Mouse (Mus musculus): ENCODE measurements around the gene Eipr1. TPM values are rescaled to one million over a fixed set of nuclear protein-coding genes. Genes with fewer than 3 reads are reported as not detected.
"Not testable (repeated sequence)": the region's sequence is repeated elsewhere in the genome, so short reads cannot be mapped to it uniquely, and the experiment has no call there.

Eipr1 gene
- polyA plus RNA-seq, 1 experiment from 2014 or later: 70.9 TPM

GRCm38 (mm10) chr12:28903082-28903481 is 151.5 kb downstream of the Eipr1 start:
- no peak overlapping the region for H3K4me2 ChIP-seq
- peaks cover 18% of the 10 kb centered on the region for H3K4me1 ChIP-seq (replicated peaks)
- no peaks in the 10 kb centered on the region for H3K9me3 ChIP-seq
- 66% methylated on average over 4 of the region's 4 CpGs for WGBS
- H3K27me3 ChIP-seq: no peaks in the 10 kb centered on the region
- H3K4me3 ChIP-seq: no peak overlapping the region
- no peak overlapping the region for H3K9ac ChIP-seq
- ATAC-seq (ENCODE audit: low FRiP score, low read depth): no peak
- H3K36me3 ChIP-seq: no peaks in the 10 kb centered on the region
- peak overlapping the region; percentile 50; the same call in 1 of the 2 replicates for H3K27ac ChIP-seq (replicated peaks)

GRCm38 (mm10) chr12:28905486-28905885 is 153.9 kb downstream of the Eipr1 start:
- Histone ChIP-seq H3K9me3 (no peaks in the 10 kb centered on the region), H3K9ac (no peak overlapping the region), H3K27me3 (no peaks in the 10 kb centered on the region), H3K4me2 (no peak overlapping the region), H3K4me3 (no peak overlapping the region), H3K36me3 (no peaks in the 10 kb centered on the region), H3K27ac (replicated peaks) (no peak overlapping the region), H3K4me1 (replicated peaks) (peaks cover 29% of the 10 kb centered on the region)
- ATAC-seq (ENCODE audit: low FRiP score, low read depth): no peak
- WGBS: 88% methylated on average over 6 of the region's 6 CpGs

- peaks cover 31% of the 10 kb centered on the region for H3K4me1 ChIP-seq (replicated peaks)
- no peak for ATAC-seq (ENCODE audit: low FRiP score, low read depth)
- 91% methylated on average over 1 of the region's 1 CpGs for WGBS
- no peaks in the 10 kb centered on the region for H3K27me3 ChIP-seq
- no peaks in the 10 kb centered on the region for H3K9me3 ChIP-seq
- no peak overlapping the region for H3K4me3 ChIP-seq
- H3K4me2 ChIP-seq: no peak overlapping the region
- H3K36me3 ChIP-seq: no peaks in the 10 kb centered on the region
- peak overlapping the region; percentile 79; the same call in 1 of the 2 replicates for H3K27ac ChIP-seq (replicated peaks)
- no peak overlapping the region for H3K9ac ChIP-seq
These were observed 154.4 kb downstream of the Eipr1 start for GRCm38 (mm10) chr12:28906016-28906415.

GRCm38 (mm10) chr12:28906809-28907297 is 155.2 kb downstream of the Eipr1 start:
- H3K9me3 ChIP-seq: no peaks in the 10 kb centered on the region
- H3K4me3 ChIP-seq: no peak overlapping the region
- 0 out of 2 replicates have a peak, but pooled peaks have one; percentile 19 for ATAC-seq (ENCODE audit: low FRiP score, low read depth)
- peaks cover 31% of the 10 kb centered on the region for H3K4me1 ChIP-seq (replicated peaks)
- H3K27ac ChIP-seq (replicated peaks): peak overlapping the region; percentile 79
- H3K36me3 ChIP-seq: no peaks in the 10 kb centered on the region
- no peak overlapping the region for H3K9ac ChIP-seq
- peak overlapping the region; percentile 23; the same call in 1 of the 2 replicates for H3K4me2 ChIP-seq
- 7% methylated on average over 7 of the region's 7 CpGs for WGBS
- H3K27me3 ChIP-seq: no peaks in the 10 kb centered on the region

GRCm38 (mm10) chr12:28907814-28908213 is 156.2 kb downstream of the Eipr1 start:
- 25% methylated on average over 9 of the region's 9 CpGs for WGBS
- ATAC-seq (ENCODE audit: low FRiP score, low read depth): no peak
- Histone ChIP-seq H3K4me1 (replicated peaks) (peaks cover 41% of the 10 kb centered on the region), H3K4me3 (no peak overlapping the region), H3K27ac (replicated peaks) (peak overlapping the region; percentile 79), H3K4me2 (no peak overlapping the region), H3K9me3 (no peaks in the 10 kb centered on the region), H3K36me3 (no peaks in the 10 kb centered on the region), H3K9ac (no peak overlapping the region), H3K27me3 (no peaks in the 10 kb centered on the region)

GRCm38 (mm10) chr12:28909851-28910250 is 158.2 kb downstream of the Eipr1 start:
- 73% methylated on average over 5 of the region's 5 CpGs for WGBS
- Histone ChIP-seq H3K9me3 (no peaks in the 10 kb centered on the region), H3K27me3 (no peaks in the 10 kb centered on the region), H3K9ac (no peak overlapping the region), H3K4me1 (replicated peaks) (peaks cover 45% of the 10 kb centered on the region), H3K4me3 (no peak overlapping the region), H3K27ac (replicated peaks) (peak overlapping the region; percentile 52; the same call in 1 of the 2 replicates), H3K36me3 (no peaks in the 10 kb centered on the region), H3K4me2 (no peak overlapping the region)
- no peak for ATAC-seq (ENCODE audit: low FRiP score, low read depth)

- Histone ChIP-seq H3K4me3 (no peak overlapping the region), H3K4me2 (no peak overlapping the region), H3K27me3 (no peaks in the 10 kb centered on the region), H3K9me3 (no peaks in the 10 kb centered on the region), H3K9ac (no peak overlapping the region), H3K36me3 (no peaks in the 10 kb centered on the region), H3K27ac (replicated peaks) (peak overlapping the region; percentile 50), H3K4me1 (replicated peaks) (peaks cover 45% of the 10 kb centered on the region)
- WGBS: 40% methylated on average over 8 of the region's 8 CpGs
- peak; percentile 54 for ATAC-seq (ENCODE audit: low FRiP score, low read depth)
These were observed 159.0 kb downstream of the Eipr1 start for GRCm38 (mm10) chr12:28910568-28910967.

GRCm38 (mm10) chr12:28912351-28912936 is 160.8 kb downstream of the Eipr1 start:
- H3K36me3 ChIP-seq: no peaks in the 10 kb centered on the region
- 52% methylated on average over 18 of the region's 18 CpGs for WGBS
- H3K9me3 ChIP-seq: no peaks in the 10 kb centered on the region
- no peak overlapping the region for H3K4me2 ChIP-seq
- no peak overlapping the region for H3K4me3 ChIP-seq
- H3K9ac ChIP-seq: no peak overlapping the region
- H3K4me1 ChIP-seq (replicated peaks): peaks cover 34% of the 10 kb centered on the region
- no peak for ATAC-seq (ENCODE audit: low FRiP score, low read depth)
- H3K27ac ChIP-seq (replicated peaks): peak overlapping the region; percentile 65
- no peaks in the 10 kb centered on the region for H3K27me3 ChIP-seq

GRCm38 (mm10) chr12:28913099-28913498 is 161.5 kb downstream of the Eipr1 start:
- Histone ChIP-seq H3K27ac (replicated peaks) (peak overlapping the region; percentile 65), H3K4me1 (replicated peaks) (peaks cover 27% of the 10 kb centered on the region), H3K9ac (no peak overlapping the region), H3K36me3 (no peaks in the 10 kb centered on the region), H3K27me3 (no peaks in the 10 kb centered on the region), H3K4me2 (no peak overlapping the region), H3K9me3 (no peaks in the 10 kb centered on the region), H3K4me3 (no peak overlapping the region)
- WGBS: 56% methylated on average over 3 of the region's 3 CpGs
- no peak for ATAC-seq (ENCODE audit: low FRiP score, low read depth)

- 100% methylated on average over 1 of the region's 1 CpGs for WGBS
- H3K4me3 ChIP-seq; H3K27me3 ChIP-seq; H3K9ac ChIP-seq; H3K9me3 ChIP-seq; H3K4me2 ChIP-seq; H3K27ac ChIP-seq (replicated peaks); ATAC-seq (ENCODE audit: low FRiP score, low read depth); H3K36me3 ChIP-seq: not testable (repeated sequence)
- H3K4me1 ChIP-seq (replicated peaks): peaks cover 25% of the 10 kb centered on the region
These were observed 162.5 kb downstream of the Eipr1 start for GRCm38 (mm10) chr12:28914056-28914455.
